Mouse (Mus musculus) ES-E14 (cell line): ENCODE measurements at regions not wholly inside any gene's neighbourhood (a gene's known extent, or its start where the extent isn't known, plus 50 kb on each side); places are given as distances from the start of the nearest gene placed in this dataset.

Experiments used
- CHD2 ChIP-seq: IDR thresholded peaks from 2 replicates; pipeline ENCODE4 v1.6.1; 2014; ENCODE audit warnings: mild to moderate bottlenecking, low read depth, low read length, inconsistent platforms
- ZC3H11A ChIP-seq: IDR thresholded peaks from 2 replicates; pipeline ENCODE4 v1.6.1; 2012; ENCODE audit warnings: low read depth, mild to moderate bottlenecking, inconsistent platforms, low read length, borderline replicate concordance
- ZNF384 ChIP-seq: IDR thresholded peaks from 2 replicates; pipeline ENCODE4 v1.6.1; 2012; ENCODE audit warnings: low read depth, low read length, inconsistent platforms

DNA sequence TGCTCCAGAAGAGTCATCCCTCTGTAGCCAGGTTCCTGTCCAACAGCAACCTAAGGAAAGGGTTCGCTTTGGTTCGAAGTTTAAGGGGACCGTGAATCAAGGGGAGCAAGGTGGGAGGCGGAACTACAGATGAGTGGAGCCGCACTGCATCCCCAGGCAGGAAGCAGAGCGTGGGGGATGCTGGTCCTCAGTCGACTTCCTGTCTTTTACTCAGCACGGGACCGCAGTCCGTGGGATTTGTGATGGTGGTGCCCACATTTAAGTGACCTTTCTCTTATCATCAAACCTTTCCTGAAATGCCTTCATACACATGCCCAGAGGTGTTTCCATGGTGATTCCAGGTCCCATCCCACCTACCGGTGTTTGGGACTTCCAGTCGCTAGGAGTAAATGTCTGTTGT, 278.2 kb downstream of the 3100002H09Rik start:
- no peak for TF ChIP-seq CHD2
- TF ChIP-seq ZNF384: no peak
- TF ChIP-seq ZC3H11A: no peak
